Mouse (Mus musculus) lung, embryonic 14.5 days (tissue): ENCODE data around the gene Ccnh. TPM values are rescaled to one million over a fixed set of nuclear protein-coding genes. Genes with fewer than 3 reads are reported as not detected.
"Not testable (repeated sequence)": the region's sequence is repeated elsewhere in the genome, so short reads cannot be mapped to it uniquely, and the experiment has no call there.

Experiments
- ATAC-seq: fragments of 200-750 bp; cut with Nextera tagmentation; 2 replicates; pipeline ENCODE4 v1.8.0; 2017; ENCODE audit warnings: mild to moderate bottlenecking, moderate TSS enrichment, moderate library complexity; ENCODE audit not compliant: insufficient read depth
- DNase-seq: peaks from one replicate; pipeline ENCODE4 v3.0.0-alpha.2; 2015
- H3K27ac ChIP-seq: fragments of 300-500 bp; sonication (generic); 2 replicates; pipeline ENCODE4 v1.5.1; 2014; ENCODE audit warnings: low read depth, mild to moderate bottlenecking, moderate library complexity
- H3K27me3 ChIP-seq: fragments of 300-500 bp; sonication (generic); 2 replicates; pipeline ENCODE4 v1.6.1; 2014; ENCODE audit warnings: low read length, control low read depth; ENCODE audit not compliant: insufficient read depth
- H3K36me3 ChIP-seq: fragments of 300-500 bp; sonication (generic); 2 replicates; pipeline ENCODE4 v1.6.1; 2014; ENCODE audit warnings: control low read depth; ENCODE audit not compliant: insufficient read depth
- H3K4me1 ChIP-seq: fragments of 300-500 bp; sonication (generic); 2 replicates; pipeline ENCODE4 v1.6.1; 2014; ENCODE audit warnings: antibody characterized with exemption, control low read depth; ENCODE audit not compliant: insufficient read depth
- H3K4me2 ChIP-seq: fragments of 300-500 bp; sonication (generic); 2 replicates; pipeline ENCODE4 v1.6.1; 2014; ENCODE audit warnings: mild to moderate bottlenecking
- H3K4me3 ChIP-seq: fragments of 300-500 bp; sonication (generic); 2 replicates; pipeline ENCODE4 v1.5.1; 2014; ENCODE audit warnings: low read depth, low read length
- H3K9ac ChIP-seq: fragments of 300-500 bp; sonication (generic); 2 replicates; pipeline ENCODE4 v1.6.1; 2014
- H3K9me3 ChIP-seq: fragments of 300-500 bp; sonication (generic); 2 replicates; pipeline ENCODE4 v1.6.1; 2016; ENCODE audit warnings: low read depth, low read length, control low read depth
- CTCF ChIP-seq: IDR thresholded peaks from 2 replicates; pipeline ENCODE4 v1.5.1; 2016; ENCODE audit warnings: antibody characterized with exemption, low read depth
- WGBS: fragments of 180-500 bp; shearing (Covaris S2); extraction: QIAGEN DNeasy Blood & Tissue Kit; methylation state at CpG from one replicate; pipeline ENCODE4 v1.1.7; 2014; 5-methylcytosine and 5-hydroxymethylcytosine counted together
- polyA plus RNA-seq: library from polyadenylated mRNA; unstranded; fragments of >200 nt; fragmentation: Nextera tagmentation; extraction: Ambion mirVana; gene quantifications from 2 replicates; pipeline ENCODE4 v1.2.1, GENCODE M21; 2014

The Ccnh gene
- polyA plus RNA-seq, result 82.4 and 88.1 TPM in 2 replicates

- WGBS, result 2% methylated on average over 44 of the region's 44 CpGs
- peak within 1 kb of the TSS; percentile 72 for H3K9ac ChIP-seq
- H3K27me3 ChIP-seq, result no peaks in the 10 kb centered on the region
- H3K27ac ChIP-seq, result peak within 1 kb of the TSS; percentile 84
- H3K4me3 ChIP-seq, result peak within 1 kb of the TSS; percentile 80
- H3K9me3 ChIP-seq, result no peaks in the 10 kb centered on the region
- no peak for TF ChIP-seq CTCF
- peaks cover 16% of the 10 kb centered on the region for H3K36me3 ChIP-seq
- H3K4me2 ChIP-seq, result peak within 1 kb of the TSS; percentile 75
- peak; percentile 97 for ATAC-seq
- peak; percentile 96 for DNase-seq
- no peaks in the 10 kb centered on the region for H3K4me1 ChIP-seq
Measured at GRCm38 (mm10) chr13:85188903-85189643, at the start of gene Ccnh. TSS of gene Ccnh (plus strand) at chr13:85189408.

GRCm38 (mm10) chr13:85143361-85143760 lies 45.8 kb upstream of the Ccnh start:
- not testable (repeated sequence) for H3K4me2 ChIP-seq, ATAC-seq, H3K4me1 ChIP-seq, H3K36me3 ChIP-seq, H3K27ac ChIP-seq, H3K4me3 ChIP-seq, H3K9me3 ChIP-seq, H3K27me3 ChIP-seq, DNase-seq, H3K9ac ChIP-seq
- 88% methylated on average over 16 of the region's 16 CpGs for WGBS

- no peak for TF ChIP-seq CTCF
Measured at GRCm38 (mm10) chr13:85146471-85146870, 42.7 kb upstream of the Ccnh start.

GRCm38 (mm10) chr13:85154746-85155145 lies 34.5 kb upstream of the Ccnh start:
- Histone ChIP-seq H3K4me3 (no peak overlapping the region), H3K9ac (no peak overlapping the region), H3K4me1 (no peaks in the 10 kb centered on the region), H3K27me3 (no peaks in the 10 kb centered on the region), H3K4me2 (no peak overlapping the region), H3K9me3 (no peaks in the 10 kb centered on the region), H3K27ac (no peak overlapping the region), H3K36me3 (no peaks in the 10 kb centered on the region)
- no peak for ATAC-seq
- TF ChIP-seq CTCF, result no peak
- 77% methylated on average over 6 of the region's 6 CpGs for WGBS
- no peak for DNase-seq

More at GRCm38 (mm10) chr13:85146471-85146870, 42.7 kb upstream of the Ccnh start:
- no peak for ATAC-seq
- no peak overlapping the region for H3K27ac ChIP-seq
- H3K27me3 ChIP-seq, result no peaks in the 10 kb centered on the region
- H3K4me1 ChIP-seq, result no peaks in the 10 kb centered on the region
- no peak overlapping the region for H3K4me2 ChIP-seq
- no peak overlapping the region for H3K4me3 ChIP-seq
- no peak overlapping the region for H3K9ac ChIP-seq
- no peak for DNase-seq
- H3K9me3 ChIP-seq, result no peaks in the 10 kb centered on the region
- H3K36me3 ChIP-seq, result no peaks in the 10 kb centered on the region

- WGBS, result 61% methylated on average over 2 of the region's 2 CpGs
- H3K4me2 ChIP-seq, result no peak overlapping the region
- H3K9ac ChIP-seq, result no peak overlapping the region
- no peak overlapping the region for H3K27ac ChIP-seq
- no peaks in the 10 kb centered on the region for H3K4me1 ChIP-seq
- no peaks in the 10 kb centered on the region for H3K27me3 ChIP-seq
- ATAC-seq, result no peak
- H3K9me3 ChIP-seq, result no peaks in the 10 kb centered on the region
- no peaks in the 10 kb centered on the region for H3K36me3 ChIP-seq
- no peak for DNase-seq
- no peak for TF ChIP-seq CTCF
- H3K4me3 ChIP-seq, result no peak overlapping the region
Measured at GRCm38 (mm10) chr13:85159971-85160370, 29.2 kb upstream of the Ccnh start.

GRCm38 (mm10) chr13:85164512-85165124 lies 24.6 kb upstream of the Ccnh start:
- H3K27me3 ChIP-seq, result no peaks in the 10 kb centered on the region
- H3K27ac ChIP-seq, result no peak overlapping the region
- peak; percentile 32 for DNase-seq
- no peak for ATAC-seq
- 0 out of 2 replicates have a peak, but pooled peaks have one; percentile 17 for TF ChIP-seq CTCF
- no peak overlapping the region for H3K4me2 ChIP-seq
- H3K36me3 ChIP-seq, result no peaks in the 10 kb centered on the region
- 43% methylated on average over 4 of the region's 4 CpGs for WGBS
- H3K4me3 ChIP-seq, result no peak overlapping the region
- H3K9me3 ChIP-seq, result no peaks in the 10 kb centered on the region
- H3K4me1 ChIP-seq, result no peaks in the 10 kb centered on the region
- no peak overlapping the region for H3K9ac ChIP-seq

- peak overlapping the region; percentile 72 for H3K9ac ChIP-seq
- H3K4me3 ChIP-seq, result peak overlapping the region; percentile 80
- peak overlapping the region; percentile 75 for H3K4me2 ChIP-seq
- H3K27me3 ChIP-seq, result no peaks in the 10 kb centered on the region
- TF ChIP-seq CTCF, result no peak
- peak overlapping the region; percentile 84 for H3K27ac ChIP-seq
- no peak for DNase-seq
- ATAC-seq, result peak; percentile 84
- H3K9me3 ChIP-seq, result no peaks in the 10 kb centered on the region
- WGBS, result under 1% methylated on average over 17 of the region's 17 CpGs
- H3K4me1 ChIP-seq, result no peaks in the 10 kb centered on the region
- H3K36me3 ChIP-seq, result peaks cover 16% of the 10 kb centered on the region
Measured at GRCm38 (mm10) chr13:85189644-85190121, 475 bp downstream of the Ccnh start.
